Mouse (Mus musculus): ENCODE measurements around the gene Slc13a2. TPM values are rescaled to one million over a fixed set of nuclear protein-coding genes. Genes with fewer than 3 reads are reported as not detected.

Gene Slc13a2
- polyA plus RNA-seq, 1 experiment from 2014 or later, result not detected

DNA sequence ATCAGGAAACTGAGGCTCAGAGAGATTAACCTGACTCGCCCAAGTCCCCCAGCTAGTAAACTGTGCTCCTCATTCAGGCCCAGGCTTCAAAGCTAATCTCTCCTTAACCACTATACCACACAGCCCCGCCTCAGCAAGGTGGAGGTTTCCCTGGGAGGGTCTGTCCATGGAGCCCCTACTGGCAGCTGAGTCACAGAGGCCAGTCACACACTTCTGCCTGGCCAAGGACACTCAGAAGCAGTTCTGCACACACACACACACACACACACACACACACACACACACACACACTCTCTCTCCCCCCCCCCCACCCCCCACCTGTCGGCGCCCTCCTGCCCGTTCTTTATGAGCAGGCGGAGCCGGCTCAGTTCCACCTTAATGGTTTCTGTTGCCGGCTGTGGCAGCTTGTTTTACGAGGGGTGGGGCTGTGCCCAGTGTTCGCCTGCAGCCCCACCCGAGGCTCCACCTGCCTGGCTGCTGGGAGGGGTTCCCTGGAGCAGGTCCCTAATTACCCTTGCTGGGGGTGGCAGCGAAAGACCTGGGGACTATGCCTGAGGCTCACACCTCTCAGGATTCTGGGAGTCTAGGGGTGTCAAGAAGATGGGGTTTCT lies 44.4 kb downstream of the Slc13a2 start:
- Histone ChIP-seq H3K9ac (ENCODE audit: low read depth, low read length) (no peak overlapping the region), H3K4me1 (ENCODE audit: control insufficient read depth, insufficient read depth, low read length) (peaks cover 5% of the 10 kb centered on the region; the same call in 1 of the 2 replicates), H3K9me3 (ENCODE audit: control insufficient read depth, low read length) (no peaks in the 10 kb centered on the region), H3K4me3 (ENCODE audit: low read depth, low read length) (no peak overlapping the region), H3K4me2 (ENCODE audit: low read depth, low read length) (no peak overlapping the region), H3K36me3 (ENCODE audit: control insufficient read depth, insufficient read depth, low read length) (no peaks in the 10 kb centered on the region), H3K27me3 (replicated peaks; ENCODE audit: control insufficient read depth, insufficient read depth, low read length) (no peaks in the 10 kb centered on the region), H3K27ac (replicated peaks; ENCODE audit: low read depth, low read length) (no peak overlapping the region)
- ATAC-seq (ENCODE audit: low read depth) (peak; percentile 62), DNase-seq (ENCODE audit: low spot score) (peak; percentile 43)
- 37% methylated on average over 10 of the region's 12 CpGs for WGBS

DNA sequence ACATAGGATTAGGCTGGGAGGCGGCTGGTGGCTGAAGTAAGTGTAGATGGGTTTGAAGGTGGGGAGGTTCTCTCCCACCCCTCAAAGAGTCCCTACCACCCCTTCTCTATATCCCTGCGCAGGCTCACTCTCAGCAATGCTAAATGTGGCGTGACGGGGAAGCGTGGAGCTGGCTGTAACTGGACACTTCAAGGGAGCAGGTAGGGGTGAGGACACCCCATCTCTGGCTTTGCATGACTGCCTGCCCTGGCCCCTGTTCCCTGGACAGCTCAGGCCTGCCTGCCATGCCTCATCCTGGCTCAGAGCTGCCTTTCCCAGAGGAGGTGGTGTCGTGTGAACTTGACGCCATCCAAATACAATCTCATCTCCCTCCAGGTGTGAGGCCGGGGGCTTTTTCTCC lies 47.9 kb downstream of the Slc13a2 start:
- ATAC-seq (ENCODE audit: low read depth) (peak; percentile 51; the same call in 1 of the 2 replicates), DNase-seq (ENCODE audit: low spot score) (no peak)
- no peak overlapping the region for H3K4me3 ChIP-seq (ENCODE audit: low read depth, low read length)
- H3K27ac ChIP-seq (replicated peaks; ENCODE audit: low read depth, low read length), result no peak overlapping the region
- no peak overlapping the region for H3K4me2 ChIP-seq (ENCODE audit: low read depth, low read length)
- WGBS, result 57% methylated on average over 8 of the region's 8 CpGs
- no peaks in the 10 kb centered on the region for H3K9me3 ChIP-seq (ENCODE audit: control insufficient read depth, low read length)
- H3K36me3 ChIP-seq (ENCODE audit: control insufficient read depth, insufficient read depth, low read length), result no peaks in the 10 kb centered on the region
- H3K4me1 ChIP-seq (ENCODE audit: control insufficient read depth, insufficient read depth, low read length), result no peaks in the 10 kb centered on the region
- no peak overlapping the region for H3K9ac ChIP-seq (ENCODE audit: low read depth, low read length)
- no peaks in the 10 kb centered on the region for H3K27me3 ChIP-seq (replicated peaks; ENCODE audit: control insufficient read depth, insufficient read depth, low read length)

DNA sequence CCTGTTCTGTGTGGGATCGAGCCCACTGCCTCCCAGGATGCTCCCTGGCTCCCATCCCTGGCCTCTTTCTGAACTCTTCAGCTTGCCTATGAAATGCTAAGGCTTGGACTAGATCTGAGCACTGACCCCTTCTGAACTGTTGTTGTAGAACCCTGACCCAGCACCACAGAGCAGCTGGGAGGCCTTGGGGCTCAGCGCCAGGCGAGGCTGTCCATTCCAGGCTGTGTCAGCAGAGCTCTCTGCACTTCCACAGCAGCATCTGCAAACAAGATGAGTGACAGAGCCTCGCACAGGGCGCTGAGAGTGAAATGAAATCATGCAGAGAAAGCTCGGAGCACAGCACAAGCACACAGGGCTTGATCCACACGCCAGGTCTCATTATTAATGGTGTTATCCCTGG lies 49.4 kb downstream of the Slc13a2 start:
- Histone ChIP-seq H3K9me3 (ENCODE audit: control insufficient read depth, low read length) (no peaks in the 10 kb centered on the region), H3K4me1 (ENCODE audit: control insufficient read depth, insufficient read depth, low read length) (no peaks in the 10 kb centered on the region), H3K4me2 (ENCODE audit: low read depth, low read length) (no peak overlapping the region), H3K9ac (ENCODE audit: low read depth, low read length) (no peak overlapping the region), H3K4me3 (ENCODE audit: low read depth, low read length) (no peak overlapping the region), H3K27me3 (replicated peaks; ENCODE audit: control insufficient read depth, insufficient read depth, low read length) (no peaks in the 10 kb centered on the region), H3K27ac (replicated peaks; ENCODE audit: low read depth, low read length) (no peak overlapping the region), H3K36me3 (ENCODE audit: control insufficient read depth, insufficient read depth, low read length) (no peaks in the 10 kb centered on the region)
- no peak for DNase-seq (ENCODE audit: low spot score)
- WGBS, result 60% methylated on average over 7 of the region's 7 CpGs
- no peak for ATAC-seq (ENCODE audit: low read depth)

DNA sequence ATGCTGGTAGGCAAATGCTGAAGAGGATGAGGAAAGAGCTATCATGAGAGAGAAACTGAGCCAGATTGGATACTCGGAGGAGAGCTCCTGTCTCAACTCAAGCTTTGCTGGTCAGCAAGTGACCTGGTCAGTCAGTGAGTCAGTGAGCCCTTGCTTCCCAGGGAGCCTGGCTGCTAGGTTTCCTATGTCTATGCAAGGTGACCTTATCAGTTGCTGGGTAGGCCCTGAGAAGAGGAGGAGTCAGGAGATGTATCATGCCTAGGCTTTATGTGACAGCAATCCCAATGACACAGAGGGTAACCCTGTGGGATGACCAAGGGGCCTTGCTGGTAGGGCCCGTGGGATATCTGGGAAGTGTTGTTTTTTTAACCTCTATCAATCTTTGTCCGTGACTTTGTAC lies 49.9 kb downstream of the Slc13a2 start:
- Histone ChIP-seq H3K4me2 (ENCODE audit: low read depth, low read length) (no peak overlapping the region), H3K9ac (ENCODE audit: low read depth, low read length) (no peak overlapping the region), H3K4me1 (ENCODE audit: control insufficient read depth, insufficient read depth, low read length) (no peaks in the 10 kb centered on the region), H3K9me3 (ENCODE audit: control insufficient read depth, low read length) (no peaks in the 10 kb centered on the region), H3K27ac (replicated peaks; ENCODE audit: low read depth, low read length) (no peak overlapping the region), H3K27me3 (replicated peaks; ENCODE audit: control insufficient read depth, insufficient read depth, low read length) (no peaks in the 10 kb centered on the region), H3K36me3 (ENCODE audit: control insufficient read depth, insufficient read depth, low read length) (no peaks in the 10 kb centered on the region), H3K4me3 (ENCODE audit: low read depth, low read length) (no peak overlapping the region)
- ATAC-seq (ENCODE audit: low read depth) (no peak), DNase-seq (ENCODE audit: low spot score) (no peak)
- WGBS, result 69% methylated on average over 3 of the region's 3 CpGs

DNA sequence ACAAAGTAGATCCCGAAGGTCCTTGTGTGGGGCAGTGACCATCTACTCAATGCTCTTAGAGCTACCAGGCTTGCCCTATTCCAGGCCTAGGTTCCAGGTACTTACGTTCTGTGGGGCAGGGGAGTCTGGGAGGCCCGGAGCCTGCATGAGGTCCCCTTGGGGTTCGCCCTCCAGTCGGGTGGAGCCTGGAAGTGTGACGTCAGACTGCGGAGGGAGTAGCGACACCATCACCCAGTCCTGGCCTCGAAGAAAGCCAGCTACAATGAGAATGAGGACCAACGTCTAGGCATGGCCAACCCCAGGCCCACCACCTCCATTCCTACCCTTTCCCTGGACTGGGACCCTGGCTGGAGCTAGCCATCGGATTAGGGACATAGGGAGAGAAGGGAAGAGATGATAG lies 50.3 kb downstream of the Slc13a2 start:
- Histone ChIP-seq H3K9me3 (ENCODE audit: control insufficient read depth, low read length) (no peaks in the 10 kb centered on the region), H3K27ac (replicated peaks; ENCODE audit: low read depth, low read length) (no peak overlapping the region), H3K9ac (ENCODE audit: low read depth, low read length) (no peak overlapping the region), H3K27me3 (replicated peaks; ENCODE audit: control insufficient read depth, insufficient read depth, low read length) (no peaks in the 10 kb centered on the region), H3K4me1 (ENCODE audit: control insufficient read depth, insufficient read depth, low read length) (no peaks in the 10 kb centered on the region), H3K36me3 (ENCODE audit: control insufficient read depth, insufficient read depth, low read length) (no peaks in the 10 kb centered on the region), H3K4me2 (ENCODE audit: low read depth, low read length) (no peak overlapping the region), H3K4me3 (ENCODE audit: low read depth, low read length) (no peak overlapping the region)
- ATAC-seq (ENCODE audit: low read depth), result no peak
- WGBS, result 93% methylated on average over 11 of the region's 11 CpGs
- DNase-seq (ENCODE audit: low spot score), result no peak

DNA sequence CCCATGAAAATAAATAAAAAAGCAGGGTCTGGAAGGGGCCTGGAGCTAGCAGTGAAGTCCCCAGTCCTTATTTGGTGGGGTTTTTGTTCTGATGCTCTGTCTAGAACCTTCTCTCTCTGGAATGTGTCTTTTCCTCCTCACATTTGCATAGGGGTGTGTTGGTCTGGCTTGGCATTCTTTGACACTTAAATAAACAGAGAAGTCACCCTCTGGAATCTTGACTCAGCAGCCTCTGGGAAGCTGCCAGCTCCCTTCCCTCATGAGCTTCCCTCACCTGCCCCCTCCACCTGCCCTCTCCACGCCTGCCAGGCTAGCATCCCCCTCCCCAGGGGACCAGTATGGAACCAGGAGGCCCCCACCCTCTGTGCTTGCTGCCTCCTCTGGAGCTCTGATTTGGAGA lies 51.6 kb downstream of the Slc13a2 start:
- no peak overlapping the region for H3K4me3 ChIP-seq (ENCODE audit: low read depth, low read length)
- H3K27ac ChIP-seq (replicated peaks; ENCODE audit: low read depth, low read length), result no peak overlapping the region
- no peaks in the 10 kb centered on the region for H3K27me3 ChIP-seq (replicated peaks; ENCODE audit: control insufficient read depth, insufficient read depth, low read length)
- no peak overlapping the region for H3K4me2 ChIP-seq (ENCODE audit: low read depth, low read length)
- DNase-seq (ENCODE audit: low spot score) (no peak), ATAC-seq (ENCODE audit: low read depth) (no peak)
- no peaks in the 10 kb centered on the region for H3K9me3 ChIP-seq (ENCODE audit: control insufficient read depth, low read length)
- no peaks in the 10 kb centered on the region for H3K4me1 ChIP-seq (ENCODE audit: control insufficient read depth, insufficient read depth, low read length)
- no peaks in the 10 kb centered on the region for H3K36me3 ChIP-seq (ENCODE audit: control insufficient read depth, insufficient read depth, low read length)
- WGBS, result 43% methylated on average over 1 of the region's 1 CpGs
- H3K9ac ChIP-seq (ENCODE audit: low read depth, low read length), result no peak overlapping the region

DNA sequence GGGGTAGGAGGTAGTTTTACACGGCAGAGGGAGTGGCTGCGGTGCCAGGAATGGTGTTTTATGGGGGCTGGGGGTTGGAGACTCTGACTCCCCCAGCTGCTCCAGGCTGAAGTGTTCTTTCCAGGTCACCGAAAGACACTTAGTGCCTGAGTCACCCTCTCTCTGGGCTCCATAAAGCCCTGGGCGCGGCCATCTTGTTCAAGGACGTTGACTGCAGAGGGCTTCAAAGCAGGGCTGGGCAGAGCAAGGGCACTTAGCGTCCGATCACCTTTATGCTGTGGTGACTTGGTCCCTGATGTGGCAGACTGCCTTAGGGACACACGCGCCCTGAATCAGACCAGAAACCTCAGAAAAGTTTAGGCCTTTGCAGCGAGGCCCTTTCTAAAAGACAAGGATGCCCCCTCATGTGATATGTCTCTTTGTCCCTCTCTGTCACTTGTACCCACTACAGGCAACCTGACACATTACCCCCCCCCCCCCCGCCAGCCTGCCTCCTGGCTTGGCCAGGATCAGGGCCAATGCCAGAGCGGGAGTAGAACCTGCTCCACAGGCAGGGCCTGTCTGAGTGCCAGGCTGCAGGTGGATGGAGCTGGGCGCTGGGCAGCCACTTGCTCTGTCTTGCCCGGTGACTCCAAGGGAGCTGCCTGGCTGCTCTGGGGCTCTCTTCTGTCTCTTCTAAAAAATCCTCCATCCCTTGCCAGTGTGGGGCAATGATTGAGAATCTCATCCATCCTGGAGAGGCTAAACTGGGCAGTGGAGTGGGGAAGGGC lies 54.4 kb downstream of the Slc13a2 start:
- Histone ChIP-seq H3K4me1 (ENCODE audit: control insufficient read depth, insufficient read depth, low read length) (no peaks in the 10 kb centered on the region), H3K9me3 (ENCODE audit: control insufficient read depth, low read length) (no peaks in the 10 kb centered on the region)
- 90% methylated on average over 13 of the region's 15 CpGs for WGBS

DNA sequence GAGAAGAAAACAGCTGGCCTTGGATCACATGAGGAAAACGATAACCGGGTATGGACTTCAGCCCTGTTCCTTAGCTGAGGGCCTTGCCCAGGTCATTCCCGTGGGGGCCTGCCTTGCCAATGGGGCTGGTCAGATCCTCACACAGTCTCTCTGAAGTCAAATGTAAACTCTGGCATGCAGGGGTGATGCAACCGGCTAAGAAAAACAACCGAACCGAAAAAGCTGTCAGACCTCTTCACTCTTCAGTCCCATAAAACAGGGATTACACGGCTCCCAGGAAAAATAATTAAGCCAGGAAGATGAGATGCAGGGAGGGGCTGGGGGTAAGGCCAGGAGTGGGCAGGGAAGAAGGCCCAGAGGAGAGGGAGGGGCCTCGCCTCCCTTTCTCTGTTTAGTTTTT lies 57.9 kb downstream of the Slc13a2 start:
- no peaks in the 10 kb centered on the region for H3K9me3 ChIP-seq (ENCODE audit: control insufficient read depth, low read length)
- 55% methylated on average over 8 of the region's 8 CpGs for WGBS
- no peak overlapping the region for H3K27ac ChIP-seq (replicated peaks; ENCODE audit: low read depth, low read length)
- no peak overlapping the region for H3K4me2 ChIP-seq (ENCODE audit: low read depth, low read length)
- H3K27me3 ChIP-seq (replicated peaks; ENCODE audit: control insufficient read depth, insufficient read depth, low read length), result no peaks in the 10 kb centered on the region
- no peak for ATAC-seq (ENCODE audit: low read depth)
- H3K36me3 ChIP-seq (ENCODE audit: control insufficient read depth, insufficient read depth, low read length), result no peaks in the 10 kb centered on the region
- DNase-seq (ENCODE audit: low spot score), result no peak
- H3K4me3 ChIP-seq (ENCODE audit: low read depth, low read length), result no peak overlapping the region
- no peaks in the 10 kb centered on the region for H3K4me1 ChIP-seq (ENCODE audit: control insufficient read depth, insufficient read depth, low read length)
- no peak overlapping the region for H3K9ac ChIP-seq (ENCODE audit: low read depth, low read length)

More for the DNA sequence above, 54.4 kb downstream of the Slc13a2 start:
- Histone ChIP-seq H3K9ac (ENCODE audit: low read depth, low read length) (no peak overlapping the region), H3K4me2 (ENCODE audit: low read depth, low read length) (no peak overlapping the region), H3K4me3 (ENCODE audit: low read depth, low read length) (no peak overlapping the region), H3K27me3 (replicated peaks; ENCODE audit: control insufficient read depth, insufficient read depth, low read length) (no peaks in the 10 kb centered on the region), H3K36me3 (ENCODE audit: control insufficient read depth, insufficient read depth, low read length) (no peaks in the 10 kb centered on the region), H3K27ac (replicated peaks; ENCODE audit: low read depth, low read length) (no peak overlapping the region)
- ATAC-seq (ENCODE audit: low read depth), result no peak
- DNase-seq (ENCODE audit: low spot score), result no peak
